Mouse (Mus musculus) heart, postnatal 14 days (tissue): ENCODE data around the gene Rgs12. TPM values are rescaled to one million over a fixed set of nuclear protein-coding genes. Genes with fewer than 3 reads are reported as not detected.

Source experiments
- DNase-seq, 2 experiments: peaks; one replicate each; pipeline ENCODE4 v3.0.0; 2021 to 2022
- intact Hi-C: fragments of 180-260 bp; cut with DNase I; formaldehyde crosslinking; loops from one replicate; pipeline ENCODE4 v1.15.1; 2025
- total RNA-seq, 2 experiments: library from RNA; stranded (reverse); gene quantifications; 2 replicates each; pipeline ENCODE4 v1.2.3; 2021

Gene Rgs12
- total RNA-seq, 2 experiments from 2014 or later: 24.3 to 30.4 TPM

DNA sequence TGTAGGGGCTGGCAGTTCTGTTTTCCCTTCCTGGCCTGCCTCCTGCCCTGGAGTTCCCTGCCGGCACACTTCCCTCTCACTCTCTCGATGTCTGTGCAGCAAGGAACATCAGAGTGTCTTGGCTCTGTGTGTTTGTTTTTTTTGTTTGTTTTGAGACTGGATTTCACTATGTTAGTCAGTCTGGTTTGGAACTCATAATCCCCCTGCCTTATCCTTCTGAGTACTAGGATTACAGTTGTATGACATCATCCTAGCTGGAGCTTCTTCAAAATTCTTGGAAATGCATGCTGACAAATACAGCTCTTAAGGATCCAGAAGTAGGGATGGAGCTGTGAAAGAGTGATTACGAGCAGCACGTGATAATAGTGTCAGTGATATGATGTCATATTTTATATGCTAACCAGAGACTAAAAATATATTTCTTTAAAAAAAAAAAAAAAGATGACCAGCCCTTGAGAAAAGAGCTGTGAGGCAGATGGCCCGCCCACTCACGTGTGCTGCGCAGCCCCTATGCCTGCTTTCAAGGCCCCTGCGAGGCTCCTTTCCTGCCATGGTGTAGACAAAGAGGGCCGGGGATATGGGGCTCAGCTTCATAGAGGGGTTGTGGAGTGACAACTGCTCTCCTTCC lies 70.5 kb downstream of the Rgs12 start:
- no peak for DNase-seq
- intact Hi-C loops: no loop called here

DNA sequence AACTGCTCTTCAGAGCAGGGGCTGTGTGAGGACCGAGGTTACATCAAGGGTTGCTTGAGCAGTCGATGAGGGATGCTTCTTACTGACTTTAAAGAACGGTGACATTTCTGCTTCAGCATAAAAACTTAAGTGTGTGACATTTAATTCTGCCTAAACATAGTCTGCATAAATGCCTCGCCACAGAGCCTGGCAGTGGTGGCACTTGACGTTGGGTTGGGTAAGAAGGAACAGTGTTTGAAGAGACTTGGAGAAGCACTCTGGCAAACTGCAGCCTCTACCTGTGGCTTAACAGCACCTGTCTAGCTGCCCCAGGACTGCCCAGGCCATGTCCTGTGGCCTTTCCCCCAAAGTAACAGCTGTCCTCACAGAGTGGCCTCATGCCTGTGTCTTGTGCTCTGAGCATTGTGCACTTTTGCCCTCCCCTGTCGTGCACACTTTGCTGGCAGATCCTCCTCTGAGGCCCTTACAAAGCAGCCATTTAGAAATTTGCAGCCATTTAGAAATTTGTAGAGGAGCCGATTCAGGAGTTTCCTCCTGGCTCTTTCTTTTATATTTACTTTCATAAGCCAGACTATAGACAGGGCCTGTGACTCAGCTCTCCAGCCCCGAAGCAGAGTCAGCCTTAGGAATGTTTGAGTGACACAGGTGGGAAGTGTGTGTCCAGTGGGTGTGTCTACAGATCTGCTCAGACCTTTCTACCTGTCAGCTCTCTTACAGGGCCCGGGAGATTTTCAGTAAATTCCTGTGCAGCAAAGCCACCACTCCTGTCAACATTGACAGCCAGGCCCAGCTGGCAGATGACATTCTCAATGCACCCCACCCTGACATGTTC lies 71.4 kb downstream of the Rgs12 start:
- intact Hi-C loops: no loop called here
- DNase-seq: no peak

DNA sequence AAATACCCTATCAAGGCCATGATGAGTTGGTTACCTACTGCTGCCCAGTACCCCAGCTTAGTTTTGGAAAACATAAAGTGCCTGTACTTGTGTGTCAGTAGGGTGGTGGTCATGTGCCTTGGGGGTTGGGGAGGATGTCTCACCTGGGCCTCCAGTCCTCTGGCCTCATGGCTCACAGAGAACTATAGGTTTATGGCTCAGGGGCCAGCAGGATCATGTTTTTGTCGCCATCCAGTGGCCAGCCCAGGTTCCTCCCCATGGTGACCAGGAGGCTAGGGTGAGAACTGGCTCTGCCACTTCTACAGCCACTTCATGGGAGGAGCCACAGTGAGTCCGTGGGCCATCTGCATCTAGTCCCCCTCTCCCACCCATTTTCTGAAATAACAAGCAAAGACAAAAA lies 75.7 kb downstream of the Rgs12 start:
- intact Hi-C loops: loop anchor here (1.0 to 2.0 kb wide), 2 partner anchors 39 to 108 kb away; no protein-coding TSS in a partner anchor
- DNase-seq: peak; percentile 71 to 79

DNA sequence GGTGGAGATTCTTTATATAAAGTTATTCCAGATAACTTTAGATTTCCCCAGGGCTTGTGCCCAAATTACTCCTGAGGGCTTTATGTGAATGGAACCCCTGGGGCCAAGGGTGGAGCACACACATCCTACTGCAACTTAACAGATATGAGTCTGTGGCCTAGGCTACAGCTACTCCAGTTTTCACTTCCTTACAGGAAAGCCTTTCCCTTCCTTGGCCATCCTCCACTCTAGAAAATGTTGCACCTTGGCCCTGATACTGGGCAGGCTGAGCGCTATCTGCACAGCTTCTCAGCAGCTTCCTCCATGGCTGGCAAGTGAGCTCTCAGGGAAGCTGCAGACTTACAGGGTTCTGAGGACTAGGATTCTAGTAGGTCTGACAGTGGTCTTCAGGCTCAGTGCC lies 80.1 kb downstream of the Rgs12 start:
- DNase-seq: no peak
- intact Hi-C loops: no loop called here

DNA sequence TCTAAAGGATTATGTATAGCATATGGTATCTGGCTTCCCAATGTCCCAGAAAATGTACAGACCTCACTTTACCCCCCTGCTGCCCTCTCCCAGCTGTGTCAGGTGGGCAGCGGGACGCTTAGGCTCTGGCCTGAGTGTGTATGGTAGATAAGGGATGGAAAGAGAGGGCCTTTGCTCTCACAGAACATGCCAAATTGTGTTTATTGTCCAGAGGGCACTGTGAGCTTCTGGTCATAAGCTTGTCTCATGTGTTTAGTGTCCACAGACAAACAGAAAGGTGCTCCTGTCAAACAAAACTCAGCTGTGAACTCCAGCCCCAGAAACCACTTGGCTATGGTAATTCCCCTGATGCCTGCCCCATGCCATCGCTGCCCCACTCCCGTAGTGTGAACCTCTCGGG lies 80.5 kb downstream of the Rgs12 start:
- intact Hi-C loops: no loop called here
- no peak for DNase-seq

DNA sequence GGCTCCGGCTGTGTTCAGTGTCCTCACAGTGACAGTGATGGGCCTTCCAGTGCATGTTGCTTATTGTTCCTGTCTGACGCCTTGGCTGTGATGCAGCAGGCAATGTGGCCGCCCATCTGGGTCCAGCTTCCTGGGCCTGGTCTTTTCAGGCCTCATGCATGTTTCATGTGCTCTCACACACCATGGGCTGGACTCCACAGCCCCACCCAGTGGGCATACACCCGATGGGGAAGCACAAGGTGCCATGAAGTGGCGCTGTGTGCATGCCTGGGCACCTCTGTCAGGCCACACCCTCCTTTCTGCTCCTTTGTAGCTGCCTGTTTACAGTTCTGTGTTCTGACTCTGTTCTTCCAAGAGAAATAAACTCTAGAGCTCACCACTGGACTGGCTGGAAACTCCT lies 83.8 kb downstream of the Rgs12 start:
- intact Hi-C loops: no loop called here
- no peak for DNase-seq

DNA sequence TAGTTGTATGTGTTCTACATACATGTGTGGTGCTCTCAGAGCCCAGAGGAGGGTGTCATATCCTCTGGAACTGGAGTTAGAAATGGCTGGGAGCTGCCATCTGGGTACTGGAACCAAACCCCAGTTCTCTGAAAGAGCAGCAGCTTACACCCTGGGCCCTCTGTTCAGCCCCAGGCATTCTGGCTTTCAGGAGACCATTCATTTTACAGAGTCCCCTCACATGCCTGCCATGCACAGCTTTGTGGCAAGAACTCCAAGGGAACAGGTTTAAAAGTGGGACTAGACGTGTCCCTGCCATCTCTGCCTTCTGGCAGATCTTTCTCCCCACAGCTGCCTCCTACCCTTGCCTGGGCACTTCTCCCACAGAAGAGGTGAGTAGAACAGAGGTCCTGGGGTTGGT lies 84.4 kb downstream of the Rgs12 start:
- DNase-seq: no peak
- intact Hi-C loops: no loop called here

DNA sequence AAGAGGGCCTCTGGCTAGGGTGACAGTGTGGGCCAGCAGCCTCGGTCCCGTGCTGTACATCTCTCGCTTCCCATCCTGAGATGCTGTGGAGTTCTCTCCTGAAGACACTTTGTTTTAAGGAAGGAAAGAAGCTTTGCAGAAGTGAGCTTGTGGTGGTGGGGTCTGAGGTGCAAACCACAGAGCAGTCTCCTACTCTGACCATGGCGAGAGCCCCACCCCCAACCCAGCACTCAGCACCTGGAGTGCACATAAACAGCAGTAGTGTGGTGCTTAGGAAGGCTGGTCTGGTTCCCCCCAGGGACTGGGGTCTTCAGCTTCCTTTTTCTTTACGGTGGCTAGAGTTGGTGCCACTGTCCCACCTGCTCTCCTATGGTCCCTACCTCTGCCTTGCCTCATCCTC lies 85.9 kb downstream of the Rgs12 start:
- DNase-seq: no peak
- intact Hi-C loops: no loop called here

DNA sequence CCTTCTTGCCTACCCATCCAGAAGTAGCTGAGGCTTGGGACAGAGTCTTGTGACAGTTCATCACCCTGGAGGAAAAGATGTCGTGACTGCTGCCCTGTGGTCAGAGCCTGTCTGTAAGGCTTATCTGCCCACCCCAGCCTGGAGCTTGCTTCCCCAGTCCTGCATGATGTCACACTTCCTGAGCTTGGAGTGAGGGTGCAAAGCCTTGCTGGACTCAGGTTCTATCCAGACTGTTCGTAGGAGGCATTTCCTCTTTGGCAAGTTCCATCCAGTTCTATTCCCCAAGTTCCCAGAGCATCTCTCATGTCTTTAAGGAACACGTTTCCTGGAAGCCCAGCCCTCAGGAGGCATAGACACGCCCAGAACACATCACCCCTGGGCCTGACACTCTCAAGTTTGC lies 86.5 kb downstream of the Rgs12 start:
- DNase-seq: peak in 1 of 2 experiments; percentile 48
- intact Hi-C loops: no loop called here

DNA sequence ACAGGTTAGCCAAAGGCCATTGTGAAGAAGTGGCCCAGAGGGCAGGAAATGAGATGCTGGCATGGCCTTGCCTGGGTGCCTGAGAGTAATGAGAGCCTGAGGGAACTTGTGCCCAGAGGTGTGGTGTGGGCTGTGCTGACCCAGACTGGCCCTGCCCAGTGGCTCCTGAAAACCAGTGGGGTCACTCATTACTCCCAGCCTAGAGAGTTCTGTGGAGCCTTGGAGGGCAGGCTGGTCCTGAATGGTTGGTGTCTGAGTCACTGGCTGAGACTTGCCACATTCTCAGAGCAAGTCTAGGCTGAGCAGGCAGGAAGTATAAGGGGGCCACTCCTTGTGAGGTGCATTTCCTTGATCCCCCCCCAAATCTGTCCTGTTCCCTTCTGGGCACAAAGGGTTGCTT lies 88.2 kb downstream of the Rgs12 start:
- DNase-seq: no peak
- intact Hi-C loops: no loop called here

DNA sequence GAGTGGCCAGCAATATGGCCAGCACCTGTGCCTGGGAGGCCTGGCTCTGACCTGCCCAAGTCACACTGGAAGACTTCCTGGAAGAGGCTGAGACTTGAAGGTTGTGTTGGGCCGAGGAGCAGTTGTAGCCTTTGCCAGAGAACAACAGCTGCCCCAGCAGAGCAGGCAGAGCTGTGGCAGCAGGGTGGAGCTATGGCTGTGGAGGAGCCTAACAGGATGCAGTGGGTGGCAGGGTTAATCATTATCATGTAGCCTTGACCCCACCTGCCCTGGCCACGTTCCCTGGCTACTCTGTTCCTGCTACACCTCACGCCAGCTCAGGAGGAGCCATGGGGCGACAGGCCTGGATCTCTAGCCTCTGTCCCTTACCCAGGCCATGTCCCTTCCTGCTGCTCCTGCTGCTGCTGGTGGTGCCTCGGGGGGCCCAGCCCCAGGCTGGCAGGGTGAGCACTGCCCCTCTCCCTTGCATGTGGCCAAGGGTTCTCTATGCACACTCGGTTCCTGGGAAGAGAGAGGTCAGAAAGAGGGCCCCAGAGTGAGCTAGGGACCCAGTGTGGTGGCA lies 92.1 kb downstream of the Rgs12 start, which contains the start of gene Hgfac:
Gene Hgfac, plus strand, starts transcription at position 242 of the 562 bp plus-strand sequence.
- no peak for DNase-seq
- intact Hi-C loops: loop anchor here (5.0 kb wide), 1 partner anchor 306 kb away; no protein-coding TSS in a partner anchor

DNA sequence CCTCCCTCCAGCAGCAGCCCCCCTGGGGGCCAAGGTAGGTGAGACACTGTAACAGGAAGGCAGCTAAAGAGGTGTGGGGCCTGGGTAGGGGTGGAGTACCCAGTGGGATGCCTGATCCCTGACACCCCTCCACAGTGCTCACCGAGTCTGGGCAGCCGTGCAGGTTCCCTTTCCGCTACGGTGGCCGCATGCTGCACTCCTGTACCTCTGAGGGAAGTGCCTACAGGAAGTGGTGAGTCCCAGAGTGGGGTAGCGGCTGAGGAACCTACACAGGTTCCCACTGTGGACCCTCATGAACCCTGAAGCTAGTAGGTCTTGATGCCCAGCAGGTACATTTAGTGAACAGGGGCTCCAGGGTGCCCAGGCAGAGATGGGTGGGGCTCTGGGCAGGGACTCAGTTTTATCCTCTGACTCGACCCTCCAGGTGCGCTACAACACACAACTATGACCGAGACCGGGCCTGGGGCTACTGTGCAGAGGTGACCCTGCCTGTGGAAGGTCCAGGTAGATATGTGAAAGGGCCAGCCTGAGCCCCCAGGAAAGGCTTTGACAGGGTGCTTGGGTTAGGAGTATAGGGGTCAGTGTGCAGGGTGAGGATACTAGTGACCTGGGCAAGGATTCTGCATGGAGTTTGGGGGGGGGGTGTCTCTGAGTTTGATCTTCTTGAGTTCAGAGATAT lies 93.3 kb downstream of the Rgs12 start:
- intact Hi-C loops: loop anchor here (1.0 to 5.0 kb wide), 3 partner anchors 56 to 305 kb away; no protein-coding TSS in a partner anchor
- DNase-seq: no peak

DNA sequence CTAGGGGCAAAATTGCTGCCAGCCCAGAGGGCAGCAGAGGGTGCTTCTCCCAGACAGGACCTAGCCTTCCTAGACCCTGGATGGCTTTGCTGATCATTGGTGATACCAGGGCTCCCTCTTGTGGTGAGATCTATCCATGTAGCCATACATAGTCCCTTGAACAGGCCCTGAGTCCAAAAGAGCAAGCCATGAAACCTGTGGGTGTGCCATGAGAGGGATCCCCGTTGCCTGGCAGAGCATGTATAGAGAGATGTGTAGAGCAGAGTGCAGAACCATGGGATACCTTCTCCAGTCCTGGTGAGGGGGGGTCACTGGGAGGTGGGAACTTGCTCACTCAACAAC lies 93.8 kb downstream of the Rgs12 start:
- intact Hi-C loops: loop anchor here (1.0 to 5.0 kb wide), 3 partner anchors 57 to 304 kb away; no protein-coding TSS in a partner anchor
- peak; percentile 78 to 89 for DNase-seq

DNA sequence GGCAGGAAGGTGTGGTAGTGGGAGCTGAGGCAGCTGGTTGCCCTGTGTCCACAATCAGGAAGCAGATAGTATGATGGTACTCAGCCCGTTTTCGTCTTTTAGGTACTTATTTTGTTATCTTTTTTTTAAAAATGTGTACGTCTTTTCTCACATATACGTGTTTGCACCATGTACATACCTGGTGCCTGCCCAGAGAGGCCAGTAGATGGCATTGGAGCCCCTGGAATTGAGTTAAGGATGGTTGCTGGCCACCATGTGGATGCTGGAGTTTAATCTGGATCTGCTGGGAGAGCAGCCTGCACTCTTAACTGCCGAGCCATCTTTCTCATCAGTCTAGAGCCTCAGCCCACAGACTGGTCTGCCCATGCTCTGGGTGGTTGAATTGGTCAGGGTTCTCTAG lies 101.3 kb downstream of the Rgs12 start:
- no peak for DNase-seq
- intact Hi-C loops: loop anchor here (5.0 kb wide), 2 partner anchors 37 to 82 kb away; no protein-coding TSS in a partner anchor

DNA sequence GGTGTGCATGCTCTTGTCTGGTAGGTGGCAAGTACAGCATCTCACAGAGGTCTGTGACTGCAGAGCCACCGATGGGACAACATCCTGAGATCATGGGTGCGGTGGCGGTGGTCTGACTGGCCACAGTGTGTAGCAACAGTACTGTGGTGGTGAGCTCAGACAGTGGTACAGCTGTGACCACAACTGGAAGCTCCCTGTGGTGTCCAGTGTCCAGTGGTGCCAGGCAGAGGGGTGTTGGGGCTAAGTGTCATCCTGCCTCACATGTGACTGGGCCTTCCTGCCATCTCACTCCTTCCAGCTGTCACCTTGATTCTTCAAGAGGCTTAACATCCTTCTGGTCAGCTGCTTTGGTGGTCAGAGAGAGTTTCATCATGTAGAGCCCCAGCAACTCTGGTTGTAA lies 105.4 kb downstream of the Rgs12 start:
- intact Hi-C loops: loop anchor here (5.0 kb wide), 2 partner anchors 33 to 78 kb away; no protein-coding TSS in a partner anchor
- DNase-seq: no peak

DNA sequence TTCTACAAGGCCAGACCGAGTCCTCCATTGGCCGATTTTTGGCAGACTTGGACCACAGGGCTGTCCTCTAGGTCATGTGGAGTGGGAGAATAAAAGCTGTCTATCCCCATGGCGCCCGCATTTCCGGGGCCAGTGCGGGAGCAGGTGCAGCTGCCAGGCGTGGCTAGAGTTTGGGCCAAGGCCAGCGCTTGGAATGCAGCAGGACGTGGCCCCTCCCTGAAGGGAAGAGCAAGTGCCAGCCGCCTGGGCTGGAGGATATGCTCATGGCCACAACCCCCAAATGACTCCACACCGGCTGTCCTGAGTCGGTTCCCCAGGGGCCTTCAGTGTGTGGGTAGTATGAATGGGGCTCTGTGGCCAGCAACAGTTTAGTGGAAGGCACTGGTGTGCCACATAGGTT lies 105.8 kb downstream of the Rgs12 start:
- DNase-seq: peak; percentile 56 to 68
- intact Hi-C loops: no loop called here

DNA sequence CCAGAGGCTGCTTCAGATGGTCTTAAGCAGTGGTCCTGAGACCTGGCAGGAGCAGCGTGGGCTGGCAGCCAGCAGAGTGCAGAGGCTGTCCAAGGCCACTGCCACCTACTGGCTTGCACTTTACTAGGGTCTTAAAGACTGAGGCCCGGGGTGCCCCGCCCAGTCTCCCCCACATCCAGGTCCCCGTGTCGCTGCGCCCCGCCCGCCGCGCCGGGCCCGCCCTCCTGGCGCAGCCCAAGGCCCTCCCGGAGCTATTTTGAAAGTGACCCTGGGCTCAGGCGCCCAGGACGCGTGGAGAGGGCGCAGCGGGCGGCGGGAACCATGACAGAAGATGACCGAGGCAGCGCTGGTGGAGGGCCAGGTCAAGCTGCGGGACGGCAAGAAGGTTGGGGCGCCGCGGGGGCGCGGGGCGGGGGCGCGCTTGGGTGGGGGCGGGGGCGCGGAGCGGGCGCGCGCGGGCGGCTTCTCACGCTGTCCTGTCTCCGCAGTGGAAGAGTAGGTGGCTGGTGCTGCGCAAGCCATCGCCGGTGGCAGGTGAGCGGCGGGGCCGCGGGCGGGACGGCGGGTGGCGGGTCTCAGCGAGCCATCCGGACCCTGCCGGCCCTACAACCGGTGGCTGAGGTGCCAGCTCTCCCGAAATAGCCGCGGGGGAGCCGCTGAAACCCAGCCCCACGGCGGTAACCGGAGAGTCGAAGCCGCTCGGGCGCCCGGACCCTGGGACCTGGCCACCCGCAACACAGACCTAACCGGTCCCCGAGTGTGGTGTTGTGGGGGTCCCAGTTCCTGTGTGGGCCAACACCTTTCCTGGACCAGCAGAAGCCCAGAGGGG lies 107.6 kb downstream of the Rgs12 start, which contains the start of gene Dok7:
Gene Dok7, plus strand, starts transcription at position 163 of the 829 bp plus-strand sequence.
- peak; percentile 65 to 74 for DNase-seq
- intact Hi-C loops: no loop called here

DNA sequence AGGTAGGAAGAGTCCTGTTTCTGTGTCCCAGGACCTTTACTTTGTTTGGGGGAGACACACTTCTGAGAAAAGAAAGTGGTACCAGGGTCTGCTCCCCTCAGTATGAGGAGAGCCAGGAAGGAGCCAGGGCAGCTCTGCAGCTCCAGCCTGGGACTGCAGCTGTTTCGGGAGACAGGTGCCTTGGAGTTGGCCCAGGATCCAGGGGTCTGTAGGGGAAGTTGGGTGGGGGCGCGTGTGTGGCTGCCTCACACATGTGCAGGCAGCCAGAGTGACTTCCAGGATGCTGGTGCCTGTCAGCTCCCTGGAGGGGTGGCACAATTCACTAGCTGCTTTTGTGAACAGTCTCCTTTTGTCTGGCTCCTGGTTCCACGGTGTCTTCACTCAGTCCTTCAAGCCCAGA lies 108.3 kb downstream of the Rgs12 start:
- DNase-seq: no peak
- intact Hi-C loops: no loop called here

DNA sequence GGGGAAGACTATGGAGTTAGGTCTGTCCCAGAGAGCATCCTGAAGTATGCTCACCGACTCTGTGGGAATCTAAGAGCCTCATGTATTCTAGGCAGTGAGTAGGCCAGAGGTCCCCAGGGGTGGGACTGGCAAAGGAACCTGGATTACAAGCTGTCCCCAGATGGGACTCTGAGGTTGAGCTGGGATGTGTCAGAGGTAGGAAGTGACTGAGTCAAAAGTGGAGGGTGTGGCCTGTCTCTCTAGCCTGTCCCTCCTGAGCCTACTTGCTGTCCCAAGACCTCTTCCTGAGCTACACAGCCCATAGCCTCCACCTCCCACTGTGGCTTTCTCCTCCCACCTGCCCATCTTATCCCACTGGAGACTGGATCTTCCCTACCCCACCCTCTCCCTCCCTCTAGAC lies 109.0 kb downstream of the Rgs12 start:
- DNase-seq: no peak
- intact Hi-C loops: no loop called here

DNA sequence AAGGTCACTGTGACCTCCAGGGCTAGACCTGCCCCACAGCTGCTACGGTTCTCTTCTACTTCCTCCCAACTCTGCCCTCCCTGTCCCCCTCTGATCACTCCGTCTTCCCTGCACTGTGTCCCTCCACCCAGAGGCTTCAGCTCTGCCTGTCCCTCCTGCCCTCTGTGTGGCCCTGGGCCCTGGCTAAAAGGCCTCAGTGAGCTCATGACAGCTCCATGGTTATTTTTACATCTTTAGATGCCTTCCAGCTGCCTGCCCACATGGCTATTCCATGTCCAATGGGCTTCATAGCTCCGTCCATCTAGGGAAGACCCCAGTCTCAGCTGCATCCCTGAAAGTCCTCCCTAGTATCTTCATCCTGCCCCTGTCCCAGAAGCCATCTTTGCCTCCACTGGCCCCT lies 110.9 kb downstream of the Rgs12 start:
- intact Hi-C loops: no loop called here
- DNase-seq: peak in 1 of 2 experiments; percentile 36
